Mouse (Mus musculus): ENCODE results near the gene Dazap1.

Dazap1 gene

DNA sequence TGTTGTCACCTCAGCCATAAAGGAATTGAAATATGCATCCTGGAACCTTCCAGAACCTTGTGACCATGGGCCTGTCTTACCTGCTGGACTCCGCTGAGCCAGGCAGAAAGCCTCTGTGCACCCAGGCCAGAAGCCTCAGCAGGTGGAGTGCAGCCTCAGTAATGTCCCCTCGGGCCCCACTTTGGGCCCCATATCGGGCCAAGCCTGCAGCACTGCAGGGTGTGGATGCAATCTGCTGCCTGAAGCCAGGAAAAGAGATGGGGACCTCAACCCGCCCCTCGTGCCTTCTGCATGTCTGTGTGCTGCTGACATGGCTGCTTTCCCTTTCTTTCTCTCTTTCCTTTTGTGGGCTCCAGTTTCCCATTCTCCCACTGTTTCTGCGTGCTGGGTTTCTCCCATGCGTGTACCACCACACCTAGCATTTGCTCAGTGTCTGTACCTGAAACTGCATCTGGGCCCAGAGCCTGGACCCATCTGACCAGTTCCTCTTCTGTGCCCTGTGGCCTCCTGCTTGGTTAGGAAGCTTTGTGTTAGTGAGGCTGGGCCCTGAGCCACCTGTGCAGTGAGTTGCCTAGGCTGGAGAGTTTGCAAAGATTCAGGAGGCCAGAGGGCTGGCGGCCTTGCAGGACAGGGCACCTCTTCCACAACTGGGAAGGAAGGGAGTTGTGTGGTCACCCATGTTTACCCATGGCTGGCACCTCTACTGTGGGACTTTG, 10.7 kb downstream of the Dazap1 start:
- peak; percentile 28 for DNase-seq

DNA sequence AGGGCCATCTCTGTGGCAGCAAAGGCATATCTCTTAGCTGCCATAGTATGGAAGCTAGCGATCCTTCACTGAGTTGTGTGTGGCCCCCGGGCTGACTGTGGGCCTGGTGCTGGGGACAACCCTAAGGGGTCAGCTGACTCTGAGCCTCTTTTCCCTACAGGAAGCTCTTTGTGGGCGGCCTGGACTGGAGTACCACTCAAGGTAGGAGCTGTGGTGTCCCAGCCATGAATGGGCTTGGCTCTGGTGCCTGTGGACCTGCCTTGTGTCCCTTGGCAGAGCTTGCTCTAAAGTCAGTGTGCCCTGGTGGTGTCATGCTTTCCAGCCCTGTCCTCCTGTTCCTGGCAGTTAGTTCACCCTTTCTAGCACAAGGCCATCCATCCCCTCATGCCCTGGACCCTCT, 12.6 kb downstream of the Dazap1 start:
- DNase-seq = no peak

DNA sequence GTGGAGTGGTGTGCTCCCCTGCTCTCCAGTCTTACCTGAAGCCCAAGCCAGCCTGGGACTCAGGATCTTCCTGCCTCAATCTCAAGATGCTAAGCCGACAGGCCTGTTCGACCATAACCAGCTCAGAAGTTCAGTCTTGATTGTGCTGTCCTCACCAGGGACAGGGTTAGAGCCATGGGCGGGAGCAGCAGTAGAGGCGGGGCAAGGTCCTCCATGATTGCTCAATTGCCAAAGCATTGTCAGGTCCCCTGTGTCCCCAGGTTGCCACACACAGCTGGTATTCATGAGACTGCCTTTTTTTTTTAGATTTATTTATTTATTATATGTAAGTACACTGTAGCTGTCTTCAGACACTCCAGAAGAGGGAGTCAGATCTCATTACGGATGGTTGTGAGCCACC, 15.0 kb downstream of the Dazap1 start:
- DNase-seq = no peak

DNA sequence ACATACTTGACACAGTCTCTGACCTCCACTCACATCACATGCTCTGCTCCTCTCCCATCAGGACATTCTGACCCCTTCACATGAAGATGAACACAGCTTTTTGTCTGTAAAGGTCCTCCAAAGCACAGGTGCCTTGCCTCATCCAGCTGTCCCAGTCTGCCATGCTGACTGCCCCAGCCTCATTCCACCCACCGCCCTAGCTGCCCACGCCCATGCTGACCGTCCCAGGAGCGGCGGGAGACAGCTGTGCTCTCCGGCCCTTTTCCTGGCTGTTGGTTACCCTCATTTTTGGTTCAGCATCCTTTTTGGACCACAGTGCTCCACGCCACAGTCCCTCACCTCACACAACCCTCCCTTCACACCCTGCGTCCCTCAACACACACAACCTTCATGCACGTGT, 17.1 kb downstream of the Dazap1 start:
- no peak for DNase-seq

DNA sequence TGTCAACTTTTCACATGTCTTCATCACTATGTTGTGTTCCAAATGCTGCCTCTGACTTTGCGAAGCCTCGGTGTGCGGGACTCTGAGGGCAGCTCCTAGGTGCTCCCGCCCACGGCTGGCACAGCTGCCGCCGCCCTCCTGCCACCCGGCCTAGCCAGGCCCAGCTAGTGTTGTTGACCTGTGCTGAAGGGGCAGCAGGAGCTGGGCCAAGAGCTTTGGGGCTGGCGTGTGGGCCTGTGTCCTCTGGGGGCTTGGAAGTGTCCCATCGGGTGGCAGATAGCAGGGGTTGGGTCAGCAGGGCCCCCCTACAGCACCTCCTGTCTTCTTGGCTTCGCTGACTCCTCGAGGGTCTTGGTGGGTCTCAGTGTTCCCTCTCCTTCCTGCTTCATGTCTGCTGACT, 18.0 kb downstream of the Dazap1 start:
- no peak for DNase-seq

DNA sequence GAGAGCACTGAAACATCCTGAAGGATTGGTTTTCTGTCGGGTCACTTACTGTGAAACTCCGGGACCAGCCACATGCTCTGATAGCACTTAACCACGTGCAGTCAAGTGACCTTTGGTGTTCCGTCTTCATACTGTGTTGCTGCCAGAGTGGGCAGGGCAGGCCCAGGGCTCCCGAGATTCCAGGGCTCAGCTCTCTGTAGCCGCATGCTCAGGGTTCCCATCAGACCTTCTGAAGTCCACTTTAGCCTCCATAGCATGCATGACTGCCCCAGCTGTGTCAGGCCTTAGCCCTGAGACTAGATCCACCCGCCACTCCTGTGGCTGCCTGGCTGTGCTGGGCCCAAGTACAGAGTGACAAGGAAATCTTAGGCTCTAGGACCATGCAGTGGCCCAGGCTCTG, 20.0 kb downstream of the Dazap1 start:
- DNase-seq = peak; percentile 96

DNA sequence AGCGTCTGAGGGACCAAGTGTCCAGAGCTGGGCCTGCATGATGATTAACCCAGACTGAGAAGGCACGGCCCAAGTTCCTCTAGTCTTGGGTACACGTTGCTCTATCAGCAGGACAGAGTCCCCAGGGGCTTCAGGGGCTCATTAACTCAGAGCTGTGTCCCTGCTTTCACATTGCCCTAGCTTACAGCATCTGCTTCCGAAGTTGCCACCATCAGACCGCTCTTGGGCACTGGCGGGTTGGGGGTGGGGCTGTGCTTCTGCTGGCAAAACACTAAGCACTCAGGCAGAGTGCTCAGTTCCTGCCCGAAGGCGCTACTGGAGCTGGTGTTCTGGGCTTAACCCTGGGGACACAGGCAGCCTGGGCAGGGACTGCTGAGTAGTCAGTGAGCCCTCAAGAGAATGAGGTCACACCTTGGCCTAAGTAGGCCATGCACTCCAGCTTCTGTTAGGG, 20.7 kb downstream of the Dazap1 start:
- DNase-seq = peak; percentile 85

DNA sequence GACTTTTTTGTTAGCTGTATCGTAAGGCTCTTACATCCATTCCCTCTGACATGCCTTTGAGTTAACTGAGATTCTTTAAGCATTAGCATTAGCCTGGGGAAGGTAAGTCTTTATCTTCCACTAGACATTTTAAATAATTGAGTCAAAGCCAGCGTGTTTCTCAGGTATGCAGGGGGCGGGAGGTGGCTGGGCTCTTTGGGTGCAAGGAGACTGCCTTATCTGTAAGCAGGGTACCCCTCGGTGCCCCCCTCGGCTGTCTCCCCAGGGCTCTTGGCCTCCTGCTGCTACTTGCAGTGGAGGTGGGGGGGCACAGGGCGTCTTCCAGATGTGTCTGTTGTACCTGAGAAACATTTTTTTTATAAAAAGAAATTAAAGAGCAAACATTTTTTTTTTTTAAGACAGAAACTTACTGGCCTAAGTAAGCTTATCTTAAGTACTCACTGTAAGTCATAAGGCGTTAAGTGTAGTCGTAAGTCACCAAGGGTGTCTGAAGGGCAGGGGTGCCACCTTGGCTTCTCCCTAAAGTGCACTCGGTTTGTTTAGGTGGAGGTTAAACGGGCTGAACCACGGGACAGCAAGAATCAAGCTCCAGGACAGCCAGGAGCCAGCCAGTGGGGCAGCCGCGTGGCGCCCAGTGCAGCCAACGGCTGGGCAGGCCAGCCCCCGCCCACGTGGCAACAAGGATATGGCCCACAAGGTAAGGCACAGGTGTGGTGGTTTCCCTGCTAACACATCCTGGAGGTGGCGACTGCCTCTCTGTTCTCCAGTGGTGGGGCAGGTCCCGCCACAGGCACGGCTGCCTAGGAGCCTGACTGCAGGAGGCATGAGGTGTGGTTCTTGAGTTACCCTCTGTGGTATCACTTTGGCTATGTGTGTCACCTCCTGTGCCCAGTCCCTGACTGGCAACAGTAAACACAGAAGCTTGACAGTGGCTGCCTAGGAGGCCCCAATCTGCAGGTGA, 21.5 kb downstream of the Dazap1 start:
- peak; percentile 50 for DNase-seq

DNA sequence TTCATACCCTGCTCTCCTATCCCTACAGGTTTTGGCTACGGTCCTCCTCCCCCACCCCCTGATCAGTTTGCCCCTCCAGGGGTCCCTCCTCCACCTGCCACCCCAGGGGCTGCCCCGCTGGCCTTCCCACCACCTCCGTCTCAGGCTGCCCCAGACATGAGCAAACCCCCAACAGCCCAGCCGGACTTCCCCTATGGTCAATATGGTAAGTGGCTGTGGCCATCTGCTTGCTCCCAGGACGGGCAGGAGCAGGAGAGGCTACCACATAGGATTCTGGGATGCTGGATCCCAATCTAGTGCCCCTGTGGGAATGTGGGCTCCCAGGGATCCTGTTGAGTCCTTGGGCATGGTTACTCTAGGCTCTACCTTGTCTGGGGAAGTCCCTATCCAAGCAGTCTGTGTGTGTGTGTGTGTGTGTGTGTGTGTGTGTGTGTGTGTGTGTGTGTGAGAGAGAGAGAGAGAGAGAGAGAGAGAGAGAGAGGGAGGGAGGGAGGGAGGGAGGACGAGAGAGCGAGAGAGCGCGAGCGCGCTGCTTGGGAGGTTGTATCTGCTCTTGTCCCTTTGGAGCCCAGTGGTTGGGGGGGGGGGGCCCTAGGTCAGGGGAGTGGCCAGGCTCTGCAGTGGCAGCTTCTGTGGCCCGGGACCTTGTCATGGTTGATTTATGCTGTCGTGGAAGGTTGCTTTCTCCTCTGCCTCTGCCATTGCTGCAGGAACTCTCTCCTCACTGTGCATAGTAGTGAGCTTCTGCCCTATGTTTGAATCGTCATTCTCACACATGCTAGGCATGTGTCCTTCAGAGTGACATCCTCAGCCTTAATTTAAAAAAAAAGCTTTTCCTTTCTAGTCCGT, 24.2 kb downstream of the Dazap1 start:
- no peak for DNase-seq

DNA sequence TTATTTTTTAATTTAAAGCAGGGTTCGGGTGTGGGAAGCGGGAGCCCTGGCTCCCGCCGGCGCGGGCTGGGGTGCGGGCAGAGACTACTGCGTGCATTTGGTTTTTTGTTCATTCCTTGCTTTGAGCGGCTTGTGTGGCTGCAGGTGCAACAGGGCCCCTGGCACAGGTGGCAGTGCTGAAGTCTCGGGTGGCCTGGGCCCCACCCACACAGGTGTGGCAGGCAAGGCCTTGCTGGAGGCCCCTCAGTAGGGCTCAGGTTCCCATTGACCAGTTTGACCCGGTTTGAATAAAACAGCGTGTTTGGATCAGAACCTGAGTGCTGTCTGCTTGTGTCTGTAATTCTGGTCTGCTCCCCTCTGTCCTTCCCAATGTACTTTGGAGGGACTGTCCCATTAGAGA, 26.8 kb downstream of the Dazap1 start:
- DNase-seq = no peak

DNA sequence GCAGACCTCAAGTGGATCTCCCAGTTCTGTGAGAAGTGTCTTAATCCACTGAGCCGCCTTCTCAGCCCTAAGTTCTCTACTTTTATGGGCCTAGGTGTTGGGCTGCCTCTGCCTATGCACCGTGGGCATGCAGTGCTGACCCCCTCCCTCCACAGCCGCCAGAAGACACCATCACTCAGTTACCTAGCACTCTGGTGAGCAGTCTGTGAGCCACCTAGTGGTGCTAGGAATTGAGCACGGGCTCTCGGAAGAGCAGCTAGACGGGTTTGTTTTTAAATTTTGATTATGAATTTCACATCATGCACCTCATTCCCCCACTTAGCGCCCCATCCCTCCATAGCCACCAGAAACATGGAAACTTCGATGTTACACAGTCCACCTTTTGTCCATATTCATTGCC, 27.4 kb downstream of the Dazap1 start:
- DNase-seq = no peak

DNA sequence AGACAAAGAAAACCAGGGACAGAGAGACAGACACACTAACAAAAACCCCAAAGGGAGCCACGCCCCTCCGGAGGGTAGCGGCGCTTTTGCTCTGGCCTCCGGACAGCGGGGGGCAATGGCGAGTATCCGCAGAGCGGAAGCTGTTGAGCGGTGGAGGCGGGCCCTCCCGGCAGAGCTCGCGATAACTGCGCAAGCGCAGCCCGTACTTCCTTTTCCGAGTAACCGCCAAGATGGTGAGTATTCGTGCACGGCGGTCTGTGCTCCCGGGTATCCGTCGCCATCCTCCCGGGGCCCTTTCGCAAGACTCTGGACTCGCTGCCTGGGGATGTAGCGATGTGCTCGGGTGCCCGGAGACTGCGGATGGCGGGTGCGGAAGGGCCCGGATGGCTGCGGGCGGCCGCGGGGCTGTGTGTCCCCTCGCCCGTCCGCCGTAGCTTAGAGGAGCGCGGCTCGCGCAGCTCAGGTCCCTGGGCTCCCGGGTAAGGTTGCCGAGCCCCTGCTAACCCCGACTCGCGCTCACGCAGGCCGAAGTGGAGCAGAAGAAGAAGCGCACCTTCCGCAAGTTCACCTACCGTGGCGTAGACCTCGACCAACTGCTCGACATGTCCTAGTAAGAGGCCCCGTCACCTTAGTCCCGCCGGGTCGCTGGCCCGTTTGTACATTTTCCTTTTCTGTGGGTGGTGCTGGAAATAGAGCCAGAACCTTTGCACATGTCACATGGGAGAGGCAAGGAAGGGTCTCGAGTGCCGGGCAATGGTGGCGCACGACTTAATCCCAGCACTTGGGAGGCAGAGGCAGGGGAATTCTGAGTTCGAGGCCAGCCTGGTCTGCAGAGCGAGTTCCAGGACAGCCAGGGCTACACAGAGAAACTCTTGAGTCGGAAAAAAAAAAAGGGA, 31.2 kb downstream of the Dazap1 start, which contains the start of gene Rps15:
Gene Rps15, plus strand, starts transcription at position 203 of the 896 bp plus-strand sequence.
- DNase-seq = peak; percentile 95

DNA sequence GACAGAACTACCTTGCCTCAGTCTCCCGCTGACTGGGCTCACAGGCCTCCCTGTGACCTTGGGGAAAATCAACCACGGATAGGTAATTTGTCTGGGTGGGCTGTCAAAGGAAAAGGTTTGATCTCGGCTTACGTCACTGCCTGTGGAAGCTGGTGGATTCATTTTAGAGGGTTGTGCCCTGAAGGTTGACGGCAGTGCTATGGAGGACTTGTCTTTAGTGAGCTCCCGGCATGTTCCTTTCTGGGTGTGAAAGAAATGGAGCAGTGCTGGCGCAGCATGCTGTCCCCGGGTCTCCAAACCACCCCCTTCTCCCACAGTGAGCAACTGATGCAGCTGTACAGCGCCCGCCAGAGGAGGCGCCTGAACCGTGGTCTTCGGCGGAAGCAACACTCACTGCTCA, 32.0 kb downstream of the Dazap1 start:
- DNase-seq = no peak

DNA sequence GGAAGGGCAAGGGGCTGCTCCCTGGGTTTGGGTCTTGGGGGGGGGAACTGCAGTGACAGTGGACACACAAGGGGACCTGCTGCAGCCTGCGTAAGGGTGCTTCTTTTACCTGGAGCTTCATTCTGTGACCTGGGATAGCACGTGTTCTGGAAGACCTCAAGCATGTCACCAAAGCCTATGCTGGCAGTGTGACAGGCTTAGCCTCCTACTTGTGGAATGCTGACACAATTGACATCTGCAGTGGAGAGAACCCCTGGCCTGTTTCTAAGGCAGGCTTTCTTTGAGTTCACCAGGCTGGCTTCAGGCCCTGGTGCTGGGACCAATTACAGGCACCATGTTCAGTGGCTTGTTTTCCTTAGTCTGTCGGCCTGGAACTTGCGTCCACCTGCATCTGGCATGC, 33.0 kb downstream of the Dazap1 start:
- DNase-seq = no peak

DNA sequence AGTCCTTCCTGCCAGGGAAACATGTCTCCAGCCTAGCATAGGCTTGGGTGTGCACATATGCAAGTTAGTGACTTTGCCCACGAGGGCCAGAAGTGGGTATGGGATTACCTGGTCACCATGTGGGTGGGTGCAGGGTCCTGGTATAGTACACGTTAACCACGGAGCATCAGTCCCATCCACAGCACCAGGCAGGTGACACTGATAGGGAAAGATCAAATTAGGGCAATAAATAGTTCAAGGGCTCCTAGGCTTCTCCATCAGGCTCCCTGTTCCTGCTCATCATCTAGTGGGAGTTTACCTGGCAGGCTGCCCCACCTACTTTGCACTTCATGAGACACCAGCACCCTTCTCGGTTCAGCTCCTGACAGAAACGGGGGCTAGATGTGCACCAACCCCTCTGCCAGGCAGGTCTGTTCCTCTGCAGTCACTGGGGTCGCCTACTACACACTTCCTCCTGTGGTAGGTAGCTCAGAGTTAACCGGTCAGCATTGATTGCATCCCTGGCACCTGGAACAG, 33.6 kb downstream of the Dazap1 start:
- no peak for DNase-seq

DNA sequence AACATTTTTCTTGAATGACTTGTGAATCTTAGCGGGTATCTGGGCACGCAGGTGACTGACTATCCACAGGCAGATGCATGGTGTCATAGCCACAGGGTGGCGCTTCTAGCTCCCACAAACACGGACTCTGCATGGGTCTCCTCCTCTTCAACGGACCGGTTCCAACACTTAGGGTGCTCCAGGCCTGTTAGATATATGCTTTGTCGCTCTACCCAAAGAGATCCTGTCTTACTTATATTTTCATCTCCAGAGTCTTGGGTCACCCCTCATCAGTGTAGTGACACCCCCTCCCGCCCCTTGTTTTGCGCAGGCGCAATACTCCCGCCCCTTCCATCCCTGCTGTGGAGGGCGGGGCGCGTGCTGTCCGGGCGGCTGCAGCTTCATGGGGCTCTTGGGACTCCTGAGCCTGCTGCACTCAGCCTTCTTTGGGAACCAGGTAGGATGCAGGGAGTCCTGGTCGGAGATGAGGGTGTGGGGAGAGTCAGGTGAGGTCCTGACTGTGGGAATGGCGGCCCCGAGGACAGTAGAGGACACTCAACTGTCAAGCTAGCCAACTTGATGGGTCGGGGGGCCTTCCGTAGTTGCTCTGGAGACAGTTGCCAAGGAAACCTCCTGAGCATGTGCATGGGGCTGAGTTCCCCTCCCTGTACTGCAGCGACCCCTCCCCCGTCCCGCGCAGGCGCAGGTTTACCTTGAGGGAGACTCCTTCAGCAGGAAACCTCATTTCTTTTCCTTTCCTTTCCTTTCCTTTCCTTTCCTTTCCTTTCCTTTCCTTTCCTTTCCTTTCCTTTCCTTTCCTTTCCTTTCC, 34.5 kb downstream of the Dazap1 start, which contains the start of gene Apc2:
Gene Apc2, plus strand, starts transcription at position 360 of the 808 bp plus-strand sequence.
- DNase-seq = peak; percentile 83

DNA sequence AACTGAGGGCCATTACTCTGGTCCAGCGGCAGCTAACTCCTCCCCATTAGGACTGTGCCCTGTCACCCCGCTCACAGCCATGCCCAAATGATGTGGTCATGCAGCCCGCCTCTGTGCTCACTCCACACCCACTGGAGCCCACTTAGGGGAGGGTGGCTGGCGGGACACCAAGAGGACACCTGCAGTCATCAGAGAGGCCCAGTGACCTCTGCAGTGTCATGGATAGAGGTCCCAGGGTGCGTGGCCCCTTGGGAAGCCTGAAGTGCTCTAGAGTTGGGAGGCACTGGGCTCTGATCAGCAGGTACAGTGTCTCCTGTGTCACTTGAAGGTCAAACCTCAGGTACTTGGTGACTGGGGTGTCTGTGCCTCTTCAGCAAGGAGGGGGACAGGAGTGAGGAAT, 35.5 kb downstream of the Dazap1 start:
- DNase-seq = no peak

DNA sequence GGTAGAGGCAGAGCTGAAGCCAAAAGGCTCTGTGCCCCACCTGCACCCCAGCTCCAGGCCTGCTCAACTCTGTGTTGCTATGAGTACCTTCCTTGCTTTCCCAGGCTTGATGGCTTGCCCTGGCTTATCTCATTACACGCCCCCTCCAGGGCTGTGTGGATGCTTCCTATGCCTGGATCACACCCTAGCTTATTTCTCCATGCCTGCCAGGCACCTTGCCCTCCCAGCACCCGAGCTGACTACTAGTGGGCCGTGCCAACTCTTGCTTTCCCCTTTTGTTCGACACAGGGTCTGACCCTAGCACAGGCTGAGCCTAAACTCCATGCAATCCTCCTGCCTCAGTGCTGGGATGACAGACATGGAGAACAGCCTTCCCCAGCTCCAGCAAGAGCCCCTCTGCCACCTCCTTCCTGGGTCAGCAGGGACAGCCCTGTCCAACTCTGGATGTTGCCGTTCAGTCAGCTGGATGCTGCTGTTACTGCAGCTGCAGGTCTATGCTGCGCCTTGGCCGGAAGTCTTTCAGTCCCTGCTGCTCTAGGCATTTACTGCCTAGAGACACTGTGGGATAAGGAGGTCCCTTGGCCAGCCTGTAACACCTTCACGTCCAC, 36.3 kb downstream of the Dazap1 start:
- no peak for DNase-seq

DNA sequence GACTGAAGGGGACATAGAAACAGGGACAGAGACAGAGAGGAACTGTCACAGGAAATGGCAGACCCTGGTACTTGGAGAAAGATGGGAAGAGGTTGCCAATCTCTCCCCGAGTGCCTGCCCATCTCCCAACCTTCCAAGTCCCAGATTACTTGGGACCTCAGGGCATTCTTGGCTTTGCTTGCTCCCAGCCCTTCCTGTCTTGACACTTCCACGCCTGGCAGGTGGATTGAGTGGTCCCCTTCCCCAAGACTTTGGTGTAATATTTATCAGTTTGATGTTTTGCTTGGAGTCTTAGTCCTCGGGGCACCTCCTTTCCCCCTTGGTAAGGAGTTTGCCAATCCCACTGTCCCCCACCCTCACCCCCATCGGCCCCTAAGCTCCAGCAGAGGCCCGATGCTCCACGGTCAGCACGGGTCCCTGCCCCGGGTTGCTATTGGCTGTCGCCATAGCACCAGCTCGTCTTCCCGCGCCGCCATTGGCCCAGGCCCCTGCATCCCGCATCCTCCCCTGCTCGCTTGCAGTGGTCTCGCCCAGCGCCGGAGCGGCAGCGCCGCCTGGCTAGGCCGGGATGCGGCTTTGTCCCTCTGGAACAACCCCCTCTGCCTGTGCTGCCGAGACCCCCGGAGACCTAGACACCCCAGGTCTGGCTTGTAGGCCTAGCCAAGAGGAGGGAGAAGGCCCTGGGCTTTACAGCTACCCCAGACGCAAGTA, 37.4 kb downstream of the Dazap1 start:
- DNase-seq = no peak

DNA sequence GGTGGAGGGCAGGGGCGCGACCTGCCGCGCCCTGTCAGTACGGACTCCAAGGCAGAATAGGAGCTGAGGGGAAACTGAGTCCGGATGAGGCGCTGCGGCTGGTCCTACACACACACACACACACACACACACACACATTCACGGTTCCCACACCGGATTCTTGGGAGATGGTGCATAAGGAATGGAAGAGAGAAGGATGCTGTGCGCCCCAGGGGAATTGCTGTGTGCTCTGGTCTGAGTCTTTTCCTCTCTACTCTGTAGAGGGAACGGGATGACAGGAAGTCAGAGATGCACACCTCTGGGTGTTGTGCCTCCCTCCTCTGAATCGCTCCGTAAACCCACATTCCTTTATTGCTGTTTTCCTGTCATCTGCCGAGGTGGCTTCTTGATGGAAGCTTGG, 38.0 kb downstream of the Dazap1 start:
- DNase-seq = no peak
